Mouse (Mus musculus) heart, embryonic 13.5 days (tissue): ENCODE measurements around the gene Btbd9. TPM values are rescaled to one million over a fixed set of nuclear protein-coding genes. Genes with fewer than 3 reads are reported as not detected.
A peak's percentile ranks its signal among the peaks of the same experiment; 100 is the strongest.
"Not testable (repeated sequence)": the region's sequence is repeated elsewhere in the genome, so short reads cannot be mapped to it uniquely, and the experiment has no call there.

Experiments
- ATAC-seq: fragments of 200-750 bp; cut with Nextera tagmentation; 2 replicates; pipeline ENCODE4 v1.8.0; 2017; ENCODE audit warnings: moderate TSS enrichment; ENCODE audit not compliant: insufficient number of reproducible peaks, low FRiP score, low TSS enrichment; ENCODE audit errors: extremely low read depth
- H3K27ac ChIP-seq: fragments of 300-500 bp; sonication (generic); replicated peaks from 2 replicates; pipeline ENCODE4 v1.5.1; 2015; ENCODE audit warnings: moderate library complexity, mild to moderate bottlenecking, inconsistent platforms
- H3K27me3 ChIP-seq: fragments of 300-500 bp; sonication (generic); replicated peaks from 2 replicates; pipeline ENCODE4 v1.6.1; 2015; ENCODE audit warnings: mild to moderate bottlenecking, inconsistent platforms
- H3K36me3 ChIP-seq: fragments of 300-500 bp; sonication (generic); 2 replicates; pipeline ENCODE4 v1.6.1; 2015; ENCODE audit warnings: mild to moderate bottlenecking, inconsistent platforms
- H3K4me1 ChIP-seq: fragments of 300-500 bp; sonication (generic); 2 replicates; pipeline ENCODE4 v1.6.1; 2015; ENCODE audit warnings: inconsistent platforms
- H3K4me2 ChIP-seq: fragments of 300-500 bp; sonication (generic); 2 replicates; pipeline ENCODE4 v1.6.1; 2015; ENCODE audit warnings: inconsistent platforms, mild to moderate bottlenecking, moderate library complexity
- H3K4me3 ChIP-seq: fragments of 300-500 bp; sonication (generic); 2 replicates; pipeline ENCODE4 v1.5.1; 2015; ENCODE audit warnings: moderate library complexity, mild to moderate bottlenecking, inconsistent platforms
- H3K9ac ChIP-seq: fragments of 300-500 bp; sonication (generic); 2 replicates; pipeline ENCODE4 v1.6.1; 2015; ENCODE audit warnings: inconsistent platforms, mild to moderate bottlenecking, moderate library complexity
- H3K9me3 ChIP-seq: fragments of 300-500 bp; sonication (generic); 2 replicates; pipeline ENCODE4 v1.6.1; 2016; ENCODE audit warnings: inconsistent platforms
- WGBS: fragments of 180-500 bp; shearing (Covaris S2); methylation state at CpG from one replicate; pipeline ENCODE4 v1.1.7; 2015; ENCODE audit warnings: mixed read lengths; 5-methylcytosine and 5-hydroxymethylcytosine counted together
- polyA plus RNA-seq: library from polyadenylated mRNA; unstranded; fragments of >200 nt; fragmentation: Nextera tagmentation; extraction: Ambion mirVana; gene quantifications from 2 replicates; pipeline ENCODE4 v1.2.1, GENCODE M21; 2015

Gene Btbd9
- polyA plus RNA-seq, result 43.1 and 44.4 TPM in 2 replicates

- peak within 1 kb of the TSS; percentile 90 for H3K27ac ChIP-seq
- H3K9ac ChIP-seq, result peak within 1 kb of the TSS; percentile 90
- peaks cover 31% of the 10 kb centered on the region for H3K4me1 ChIP-seq
- under 1% methylated on average over 79 of the region's 94 CpGs for WGBS
- H3K4me3 ChIP-seq, result peak within 1 kb of the TSS; percentile 74
- peak within 1 kb of the TSS; percentile 92 for H3K4me2 ChIP-seq
- H3K27me3 ChIP-seq, result no peaks in the 10 kb centered on the region
- H3K9me3 ChIP-seq, result no peaks in the 10 kb centered on the region
- peak; percentile 87 for ATAC-seq
- H3K36me3 ChIP-seq, result no peaks in the 10 kb centered on the region
Observed at GRCm38 (mm10) chr17:30575941-30576773, at the start of gene Btbd9. Btbd9 (minus strand) TSS chr17:30576488.

GRCm38 (mm10) chr17:30624132-30624531, 47.8 kb upstream of the Btbd9 start, which contains the start of gene Dnah8:
Dnah8 (plus strand) TSS chr17:30624354.
- not testable (repeated sequence) for H3K4me1 ChIP-seq, H3K4me2 ChIP-seq, H3K27me3 ChIP-seq, H3K4me3 ChIP-seq, ATAC-seq, H3K9ac ChIP-seq, H3K9me3 ChIP-seq, H3K36me3 ChIP-seq, H3K27ac ChIP-seq
- WGBS, result no CpG with 5 or more reads among the region's 20 CpGs

- H3K36me3 ChIP-seq, result no peaks in the 10 kb centered on the region
- 78% methylated on average over 3 of the region's 3 CpGs for WGBS
- no peak overlapping the region for H3K9ac ChIP-seq
- no peak for ATAC-seq
- H3K4me3 ChIP-seq, result no peak overlapping the region
- no peaks in the 10 kb centered on the region for H3K27me3 ChIP-seq
- H3K4me1 ChIP-seq, result no peaks in the 10 kb centered on the region
- H3K27ac ChIP-seq, result no peak overlapping the region
- no peaks in the 10 kb centered on the region for H3K9me3 ChIP-seq
- H3K4me2 ChIP-seq, result no peak overlapping the region
Observed at GRCm38 (mm10) chr17:30623200-30623599, 46.9 kb upstream of the Btbd9 start.

- Histone ChIP-seq H3K9ac (no peak overlapping the region), H3K27ac (no peak overlapping the region), H3K36me3 (no peaks in the 10 kb centered on the region), H3K4me1 (no peaks in the 10 kb centered on the region), H3K4me2 (no peak overlapping the region), H3K4me3 (no peak overlapping the region), H3K27me3 (no peaks in the 10 kb centered on the region), H3K9me3 (no peaks in the 10 kb centered on the region)
- ATAC-seq, result no peak
- 63% methylated on average over 4 of the region's 4 CpGs for WGBS
Observed at GRCm38 (mm10) chr17:30621450-30621849, 45.2 kb upstream of the Btbd9 start.

DNA sequence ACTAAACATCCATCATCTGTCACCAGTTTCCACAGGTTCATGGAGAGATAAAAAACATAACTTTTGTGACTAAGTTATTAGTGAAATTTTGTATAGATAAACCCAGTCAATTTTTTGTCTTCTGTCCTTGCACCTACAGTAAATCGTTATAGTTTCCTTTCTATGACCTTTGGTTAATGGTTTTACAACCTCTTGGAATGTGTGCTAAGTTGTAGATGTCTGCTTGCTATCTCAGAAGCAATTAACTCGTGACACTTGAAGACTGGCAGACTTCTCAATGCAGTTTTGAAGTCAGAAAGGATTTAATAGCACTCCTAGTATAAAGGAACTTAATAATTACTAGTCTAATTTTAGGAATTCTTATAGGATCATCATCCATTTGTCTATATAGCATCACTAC, 44.3 kb upstream of the Btbd9 start:
- Histone ChIP-seq H3K27ac (no peak overlapping the region), H3K36me3 (no peaks in the 10 kb centered on the region), H3K4me3 (no peak overlapping the region), H3K4me2 (no peak overlapping the region), H3K9ac (no peak overlapping the region), H3K27me3 (no peaks in the 10 kb centered on the region), H3K9me3 (no peaks in the 10 kb centered on the region), H3K4me1 (no peaks in the 10 kb centered on the region)
- WGBS, result 56% methylated on average over 2 of the region's 2 CpGs
- ATAC-seq, result no peak

GRCm38 (mm10) chr17:30619153-30619552, 42.9 kb upstream of the Btbd9 start:
- WGBS, result 44% methylated on average over 2 of the region's 2 CpGs
- no peak overlapping the region for H3K9ac ChIP-seq
- ATAC-seq, result no peak

DNA sequence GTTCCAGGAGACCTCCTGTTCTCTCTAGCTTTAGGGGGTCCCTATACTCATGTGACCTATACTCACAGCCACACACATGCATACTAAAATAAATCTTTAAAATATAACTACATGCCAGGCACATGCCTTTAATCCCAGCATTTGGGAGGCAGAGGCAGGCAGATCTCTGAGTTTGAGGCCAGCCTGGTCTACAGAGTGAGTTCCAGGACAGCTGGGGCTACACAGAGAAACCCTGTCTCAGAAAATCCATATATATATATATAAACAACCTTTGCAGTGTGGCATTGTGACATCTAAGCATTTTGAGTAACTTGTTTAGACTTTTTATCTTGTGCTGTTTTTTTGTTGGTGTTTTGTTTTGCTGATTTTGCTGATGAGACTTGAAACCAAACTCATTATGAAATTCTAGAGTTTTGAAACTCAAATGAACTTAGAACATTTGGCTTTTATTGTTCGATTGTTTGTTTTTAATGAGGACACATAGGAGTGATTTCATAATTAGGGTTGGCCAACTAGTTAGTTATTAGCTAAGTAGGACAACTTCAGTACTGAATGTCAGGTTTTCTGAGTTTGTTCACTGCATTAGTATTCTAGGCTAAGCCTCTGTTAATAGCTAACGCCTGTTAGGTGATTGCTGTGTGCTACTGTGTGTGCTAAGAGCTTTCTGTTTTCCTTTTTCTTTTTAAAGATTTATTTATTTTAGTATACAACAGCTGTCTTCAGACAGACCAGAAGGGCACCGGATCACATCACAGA, 42.0 kb upstream of the Btbd9 start:
- no peaks in the 10 kb centered on the region for H3K4me1 ChIP-seq
- H3K4me3 ChIP-seq, result no peak overlapping the region
- no peak overlapping the region for H3K9ac ChIP-seq
- no peak overlapping the region for H3K27ac ChIP-seq
- no peaks in the 10 kb centered on the region for H3K9me3 ChIP-seq
- no peak overlapping the region for H3K4me2 ChIP-seq
- 71% methylated on average over 3 of the region's 3 CpGs for WGBS
- no peaks in the 10 kb centered on the region for H3K27me3 ChIP-seq
- ATAC-seq, result no peak
- H3K36me3 ChIP-seq, result no peaks in the 10 kb centered on the region

More at GRCm38 (mm10) chr17:30619153-30619552, 42.9 kb upstream of the Btbd9 start:
- Histone ChIP-seq H3K9me3 (no peaks in the 10 kb centered on the region), H3K4me2 (no peak overlapping the region), H3K4me1 (no peaks in the 10 kb centered on the region), H3K4me3 (no peak overlapping the region), H3K36me3 (no peaks in the 10 kb centered on the region), H3K27me3 (no peaks in the 10 kb centered on the region), H3K27ac (no peak overlapping the region)

DNA sequence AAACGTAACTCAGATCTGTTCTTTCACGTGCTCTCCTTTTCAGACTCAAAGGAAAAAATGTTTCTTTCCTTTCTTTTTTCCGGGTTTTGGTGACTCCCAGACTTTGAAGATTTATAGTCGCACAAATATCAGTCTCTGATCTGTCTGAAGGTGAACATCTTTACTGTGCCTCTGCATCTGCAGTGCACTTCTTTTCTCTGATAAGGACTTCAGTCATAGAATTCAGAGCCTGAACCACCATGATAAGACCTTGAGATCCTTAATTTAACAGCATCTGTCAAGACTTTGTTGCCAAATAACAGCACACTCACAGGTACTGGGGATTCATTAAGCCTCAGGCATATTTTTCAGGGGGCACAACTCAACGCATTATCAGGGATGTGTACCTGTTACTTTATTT, 39.9 kb upstream of the Btbd9 start:
- no peaks in the 10 kb centered on the region for H3K9me3 ChIP-seq

GRCm38 (mm10) chr17:30613350-30613749, 37.1 kb upstream of the Btbd9 start:
- no peaks in the 10 kb centered on the region for H3K36me3 ChIP-seq
- no peak overlapping the region for H3K4me3 ChIP-seq
- H3K4me1 ChIP-seq, result peaks cover 30% of the 10 kb centered on the region
- ATAC-seq, result no peak
- no peak overlapping the region for H3K27ac ChIP-seq
- peak overlapping the region; percentile 74; the same call in 1 of the 2 replicates for H3K4me2 ChIP-seq
- no peaks in the 10 kb centered on the region for H3K9me3 ChIP-seq
- no peaks in the 10 kb centered on the region for H3K27me3 ChIP-seq
- no peak overlapping the region for H3K9ac ChIP-seq

More for the DNA sequence above, 39.9 kb upstream of the Btbd9 start:
- H3K4me2 ChIP-seq, result no peak overlapping the region
- H3K4me3 ChIP-seq, result no peak overlapping the region
- no peak overlapping the region for H3K9ac ChIP-seq
- H3K36me3 ChIP-seq, result no peaks in the 10 kb centered on the region
- no peaks in the 10 kb centered on the region for H3K27me3 ChIP-seq
- H3K27ac ChIP-seq, result no peak overlapping the region
- no peak for ATAC-seq
- H3K4me1 ChIP-seq, result peaks cover 11% of the 10 kb centered on the region
- 75% methylated on average over 5 of the region's 5 CpGs for WGBS

DNA sequence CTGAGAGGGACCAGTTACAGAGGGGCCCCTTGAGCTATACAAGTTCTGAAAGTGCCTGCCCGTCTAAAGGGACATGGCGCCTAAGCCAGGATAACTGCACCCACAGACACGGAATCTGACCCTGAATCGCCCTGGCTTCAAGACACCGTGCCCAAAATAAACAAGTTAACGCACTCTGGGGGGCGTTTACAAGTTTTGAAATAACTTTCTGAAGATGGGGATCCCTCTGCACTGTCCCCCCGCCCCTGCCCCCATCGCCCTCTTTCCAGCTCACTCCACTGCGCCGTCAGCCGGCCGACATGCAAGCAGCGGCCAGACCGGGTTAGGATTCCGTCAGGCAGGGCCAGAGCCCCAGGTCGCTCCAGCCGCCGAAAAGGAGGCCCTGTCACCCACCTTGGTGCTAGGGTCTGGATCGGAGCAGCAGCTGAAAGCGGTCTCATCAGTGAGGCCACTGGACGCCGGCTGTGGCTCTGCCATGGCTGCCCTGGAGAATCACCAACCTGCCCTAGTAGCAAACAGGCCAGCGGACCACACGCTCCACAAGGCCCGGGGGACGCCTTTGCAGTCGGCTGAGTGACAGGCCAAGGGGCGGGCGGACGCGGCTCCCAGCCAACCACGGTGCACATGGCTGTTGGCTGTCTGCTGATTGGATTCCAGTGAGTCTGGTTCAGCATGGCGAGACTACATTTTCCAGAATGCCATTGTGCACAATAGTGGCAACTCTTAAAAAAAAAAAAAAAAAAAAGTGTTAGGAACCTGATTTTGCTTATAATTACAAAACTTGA, 36.0 kb upstream of the Btbd9 start:
- H3K27me3 ChIP-seq, result no peaks in the 10 kb centered on the region
- peak overlapping the region; percentile 95 for H3K9ac ChIP-seq
- peak overlapping the region; percentile 94 for H3K27ac ChIP-seq
- WGBS, result under 1% methylated on average over 34 of the region's 34 CpGs
- peak overlapping the region; percentile 82 for H3K4me3 ChIP-seq
- no peaks in the 10 kb centered on the region for H3K9me3 ChIP-seq
- peaks cover 5% of the 10 kb centered on the region for H3K36me3 ChIP-seq
- peak; percentile 97 for ATAC-seq
- H3K4me1 ChIP-seq, result peaks cover 41% of the 10 kb centered on the region
- peak overlapping the region; percentile 74 for H3K4me2 ChIP-seq
